Mouse (Mus musculus) gastrocnemius, adult 18-20 months (tissue): ENCODE data around the gene Atg13. TPM values are rescaled to one million over a fixed set of nuclear protein-coding genes. Genes with fewer than 3 reads are reported as not detected.
"Not testable (repeated sequence)": the region's sequence is repeated elsewhere in the genome, so short reads cannot be mapped to it uniquely, and the experiment has no call there.

Experiments
- DNase-seq: peaks from one replicate; pipeline ENCODE4 v3.0.0; 2021; ENCODE audit warnings: low spot score
- long read RNA-seq, 2 experiments: library from polyadenylated mRNA; stranded (forward); transcript quantifications; one replicate each; pipeline ENCODE4 v2.0.0; 2021
- total RNA-seq, 2 experiments: library from RNA; stranded (reverse); gene quantifications; 2 replicates each; pipeline ENCODE4 v1.2.3; 2021

The Atg13 gene
- total RNA-seq, result 10 to 100 TPM; 33.6 to 37.8 TPM
- long read RNA-seq, experiment 1, partial matches to known transcripts, result 4 of 29 reads
- long read RNA-seq, experiment 1, other reads (novel, unspliced or antisense), result 20 of 29 reads
- long read RNA-seq, experiment 2, partial matches to known transcripts, result 4 of 30 reads
- long read RNA-seq, experiment 2, other reads (novel, unspliced or antisense), result 20 of 30 reads

DNA sequence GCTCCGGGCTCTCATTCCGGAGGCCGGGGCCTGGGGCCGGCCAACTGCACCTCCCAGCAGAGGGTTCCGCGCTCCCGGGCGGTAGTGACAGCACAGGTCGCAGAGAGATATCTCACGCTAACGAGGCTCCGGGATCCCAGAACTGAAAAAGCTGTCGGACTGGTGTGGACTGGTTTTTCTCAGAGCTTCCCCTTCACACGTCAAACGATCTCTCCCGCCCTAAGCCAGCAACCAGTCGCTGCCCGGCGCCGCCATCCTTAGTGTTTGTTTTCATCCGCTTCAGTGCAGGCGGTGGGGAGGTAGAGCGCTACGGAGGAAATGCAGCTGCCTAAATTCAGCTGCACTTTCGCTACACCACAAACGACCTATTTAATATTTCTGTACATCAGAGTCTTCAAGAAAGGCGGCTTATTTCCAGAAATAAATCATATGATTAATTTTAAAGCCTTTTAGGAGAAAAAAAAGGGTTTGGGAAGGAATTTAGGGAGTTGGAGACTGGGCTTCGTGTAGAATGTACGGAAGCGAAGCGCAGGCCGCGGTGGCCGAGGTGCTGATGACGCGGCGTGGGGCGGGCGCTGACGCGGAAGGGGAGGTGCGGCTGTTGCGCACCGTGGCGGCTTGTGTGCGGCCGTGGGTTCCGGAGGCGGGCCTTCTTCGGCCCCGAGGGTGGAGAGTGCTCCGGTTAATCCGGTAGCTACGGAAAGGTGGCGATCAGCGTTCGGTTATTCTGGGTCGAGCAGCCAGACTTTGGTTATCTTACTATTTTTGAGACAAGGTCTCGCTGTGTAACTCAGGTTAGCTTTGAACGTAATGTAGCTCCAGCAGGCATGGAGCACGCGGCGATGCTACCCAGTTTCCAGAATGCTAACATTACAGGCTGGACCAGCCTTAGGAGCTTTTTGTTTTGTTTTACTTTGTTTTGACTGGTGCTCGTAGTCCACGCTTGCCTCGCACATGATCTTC lies at the start of gene Atg13, which contains the start of gene Harbi1:
Gene Atg13, minus strand, starts transcription at position 305 of the 963 bp plus-strand sequence.
Gene Harbi1, plus strand, starts transcription at position 581 of the 963 bp plus-strand sequence.
- peak; percentile 93 for DNase-seq

DNA sequence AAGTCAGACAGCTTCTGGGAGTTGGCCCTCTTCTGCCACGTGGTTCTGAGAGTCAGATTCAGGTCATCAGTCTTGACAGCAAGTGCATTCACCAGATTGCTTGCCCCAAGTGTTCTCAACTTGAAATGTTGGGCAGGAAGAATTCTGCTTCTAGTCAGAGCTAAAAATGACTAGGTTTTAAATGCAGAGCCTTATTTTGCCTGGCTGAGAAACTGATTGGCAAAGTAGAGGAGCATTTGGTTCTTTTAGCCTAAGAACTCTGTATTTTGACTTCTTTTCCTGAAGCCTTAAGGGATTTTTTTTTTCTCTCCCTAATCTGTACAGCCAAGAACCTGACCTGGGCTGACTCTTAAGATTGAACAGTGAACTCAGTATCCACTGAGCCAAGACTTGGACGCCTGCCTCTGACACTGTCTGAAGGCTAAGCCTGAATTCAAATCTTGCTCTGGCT lies 39.5 kb upstream of the Atg13 start:
- peak; percentile 74 for DNase-seq

DNA sequence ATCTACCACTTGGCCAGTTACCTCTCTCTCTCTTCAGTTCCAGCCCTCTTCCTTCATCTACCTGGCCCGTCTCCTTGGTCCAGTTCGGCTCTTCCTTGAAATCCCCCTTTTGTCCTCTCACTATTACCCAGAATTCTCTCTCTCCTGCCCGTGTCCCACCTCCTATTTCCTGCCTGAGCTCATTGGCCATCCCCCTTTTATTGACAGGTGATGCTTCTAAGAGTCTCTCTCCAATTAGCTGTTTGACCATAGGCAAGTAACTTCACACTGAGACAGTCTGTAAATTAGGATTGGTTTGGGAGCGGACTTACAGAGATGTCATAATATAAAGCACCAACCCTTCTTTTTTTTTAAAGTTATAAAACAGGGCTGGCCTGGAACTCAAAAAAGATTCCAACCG lies 34.3 kb upstream of the Atg13 start:
- no peak for DNase-seq

DNA sequence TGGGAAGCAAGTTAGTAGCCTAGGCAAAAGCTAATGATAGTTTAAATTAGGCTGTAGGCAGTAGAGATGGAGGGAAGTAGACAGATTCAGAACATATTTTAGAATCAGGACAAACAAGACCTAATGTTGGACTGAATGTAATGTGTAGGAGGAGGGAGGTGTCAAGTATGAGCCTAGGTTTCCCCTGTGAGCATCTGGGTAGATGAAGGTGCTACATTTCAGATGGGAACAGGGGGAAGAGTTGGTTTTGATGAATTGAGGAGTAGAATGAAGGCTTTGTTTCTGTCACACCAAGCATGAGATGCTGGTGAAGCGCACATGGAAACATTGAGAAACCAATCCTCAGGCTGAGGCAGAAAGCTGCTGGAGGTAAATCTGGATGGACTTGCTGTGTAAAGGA lies 29.2 kb upstream of the Atg13 start:
- DNase-seq, result no peak

GRCm38 (mm10) chr2:91735221-91735620 lies 24.8 kb upstream of the Atg13 start:
- DNase-seq, result no peak

- peak; percentile 86 for DNase-seq
Observed at GRCm38 (mm10) chr2:91729971-91730821, 19.8 kb upstream of the Atg13 start, which contains the start of gene Ambra1. Gene Ambra1, plus strand, starts transcription at chr2:91730134.

- no peak for DNase-seq
Observed at GRCm38 (mm10) chr2:91729571-91729970, 19.2 kb upstream of the Atg13 start.

GRCm38 (mm10) chr2:91727011-91727410 lies 16.6 kb upstream of the Atg13 start:
- no peak for DNase-seq

GRCm38 (mm10) chr2:91725476-91725875 lies 15.1 kb upstream of the Atg13 start:
- DNase-seq, result not testable (repeated sequence)

- no peak for DNase-seq
Observed at GRCm38 (mm10) chr2:91724716-91725115, 14.3 kb upstream of the Atg13 start.

GRCm38 (mm10) chr2:91723951-91724350 lies 13.6 kb upstream of the Atg13 start:
- DNase-seq, result no peak

- no peak for DNase-seq
Observed at GRCm38 (mm10) chr2:91723382-91723781, 13.0 kb upstream of the Atg13 start.

- no peak for DNase-seq
Observed at GRCm38 (mm10) chr2:91718276-91718675, 7.9 kb upstream of the Atg13 start.

GRCm38 (mm10) chr2:91714921-91715320 lies 4.5 kb upstream of the Atg13 start:
- no peak for DNase-seq

DNA sequence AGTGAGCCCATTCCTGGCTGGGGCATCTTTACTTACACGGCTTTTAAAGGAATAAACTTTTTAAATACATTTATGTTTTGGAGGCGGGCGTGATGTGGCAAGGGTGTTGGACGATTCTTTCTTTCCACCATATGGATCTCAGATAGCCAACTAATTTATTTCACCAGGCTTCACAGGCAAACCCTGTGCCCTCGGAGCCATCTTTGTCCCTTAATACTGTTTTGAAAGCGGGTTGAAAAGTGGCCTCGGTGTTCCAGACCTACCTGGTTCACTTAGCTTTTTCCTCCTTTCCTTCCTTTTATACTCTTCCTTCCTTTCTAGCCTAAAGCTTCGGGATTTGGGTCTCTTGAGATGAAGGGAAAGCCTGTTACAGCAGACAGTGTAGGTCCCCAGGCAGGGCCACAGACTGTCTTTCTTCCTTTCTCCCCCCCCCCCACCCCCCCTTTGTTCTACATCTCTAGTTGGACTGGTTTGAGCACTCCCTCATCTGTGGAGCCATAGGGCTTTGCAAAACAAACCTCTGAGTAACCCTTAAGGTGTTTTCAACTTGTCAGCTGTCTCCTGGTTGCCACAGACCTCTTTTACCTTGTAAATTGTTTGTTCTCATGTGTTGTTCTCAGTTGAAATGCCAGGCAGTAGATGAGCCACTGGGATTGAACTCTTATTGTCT lies 1.0 kb upstream of the Atg13 start:
- DNase-seq, result no peak

DNA sequence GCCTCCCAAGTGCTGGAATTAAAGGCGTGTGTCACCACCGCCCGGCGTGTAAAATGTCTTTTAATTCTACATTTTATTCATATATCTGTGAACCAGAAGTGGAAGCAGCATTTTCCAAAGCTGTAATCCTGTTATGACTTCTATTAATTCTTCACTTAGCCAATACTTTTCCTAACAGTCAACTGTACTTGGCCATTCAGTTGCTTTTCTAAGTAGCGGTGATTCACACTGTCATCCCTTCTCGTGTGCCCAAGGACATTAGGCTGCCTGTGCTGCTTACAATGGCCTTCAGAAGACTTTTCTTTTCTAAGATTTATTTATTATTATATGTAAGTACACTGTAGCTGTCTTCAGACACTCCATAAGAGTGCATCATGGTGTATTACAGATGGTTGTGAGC lies 2.0 kb downstream of the Atg13 start:
- no peak for DNase-seq

GRCm38 (mm10) chr2:91706456-91706855 lies 3.9 kb downstream of the Atg13 start:
- no peak for DNase-seq

DNA sequence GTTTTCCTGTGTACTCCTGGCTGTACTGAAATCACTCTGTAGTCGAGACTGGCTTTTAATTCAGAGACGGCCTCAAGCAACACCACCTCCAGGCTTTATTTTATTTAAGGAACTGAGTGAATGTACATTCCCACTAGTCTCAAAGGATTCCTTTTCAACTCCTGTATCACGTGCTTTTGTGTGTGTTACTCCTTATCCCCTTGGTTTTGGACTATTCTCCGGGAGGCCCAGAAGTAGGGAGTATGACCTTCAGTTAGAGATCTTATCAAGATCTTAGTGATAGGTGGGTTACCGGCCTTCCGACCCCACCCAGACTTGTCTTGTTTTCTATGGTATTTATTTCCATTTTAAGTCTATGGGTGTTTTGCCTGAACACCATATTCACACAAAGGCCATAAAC lies 4.6 kb downstream of the Atg13 start:
- no peak for DNase-seq

- DNase-seq, result no peak
Observed at GRCm38 (mm10) chr2:91701366-91701765, 9.0 kb downstream of the Atg13 start.

DNA sequence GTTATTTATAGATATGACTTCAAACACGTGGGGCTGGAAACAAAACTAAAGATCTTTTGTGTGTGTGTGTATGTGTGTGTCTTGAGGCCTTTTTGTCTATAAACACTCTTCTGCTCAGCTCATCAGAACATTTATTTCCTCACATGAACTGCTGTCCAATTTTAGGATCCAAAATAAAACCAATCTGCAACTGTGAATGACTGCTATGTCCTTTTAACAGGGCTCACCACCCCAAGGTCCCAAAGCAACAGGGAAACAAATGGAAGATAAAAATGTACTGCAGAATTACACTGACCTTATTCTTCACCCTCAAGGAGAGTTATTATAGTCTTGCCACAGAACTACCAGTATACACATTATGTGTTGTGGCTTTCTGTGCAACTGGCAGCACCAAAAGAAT lies 11.2 kb downstream of the Atg13 start:
- no peak for DNase-seq

- no peak for DNase-seq
Observed at GRCm38 (mm10) chr2:91696225-91696590, 14.2 kb downstream of the Atg13 start.
